Comparison of ENCODE assay signal across 8 mouse cellular contexts in genomic region chr8:89271381-89272355, GRCm38 (mm10).
DNase-seq lines count a peak whose midpoint lies in the region; ATAC-seq and TF ChIP-seq lines count a peak whose summit lies in the region.

No protein-coding gene starts in this region.

- WGBS in heart, embryonic 10.5 days, result 12% methylated on average over 22 of the region's 22 CpGs
- WGBS in embryonic facial prominence, embryonic 13.5 days, result 9% methylated on average over 22 of the region's 22 CpGs
- 15% methylated on average over 22 of the region's 22 CpGs for WGBS in limb, embryonic 14.5 days
- 27% methylated on average over 22 of the region's 22 CpGs for WGBS in stomach, embryonic 15.5 days

- TF ChIP-seq POLR2A in limb, embryonic 14.5 days (IDR thresholded peaks at IDR 0.05; ENCODE audit: borderline replicate concordance, extremely low read depth, insufficient read depth, insufficient read length), result no peak

- peaks cover 38% of the 10 kb centered on the region for H3K27me3 ChIP-seq in heart, embryonic 10.5 days (ENCODE audit: insufficient read depth, poor library complexity, severe bottlenecking)
- peaks cover 45% of the 10 kb centered on the region for H3K27me3 ChIP-seq in embryonic facial prominence, embryonic 13.5 days
- H3K27me3 ChIP-seq in limb, embryonic 14.5 days (ENCODE audit: control insufficient read depth, insufficient read depth, low read length), result peaks cover 15% of the 10 kb centered on the region; the same call in 1 of the 2 replicates
- no peaks in the 10 kb centered on the region; the same call in 1 of the 2 replicates for H3K27me3 ChIP-seq in stomach, embryonic 15.5 days (replicated peaks)

- no peaks in the 10 kb centered on the region for H3K36me3 ChIP-seq in heart, embryonic 10.5 days
- no peaks in the 10 kb centered on the region for H3K36me3 ChIP-seq in ES-E14 (ENCODE audit: control insufficient read depth, insufficient read depth, low read length, poor library complexity, severe bottlenecking)
- no peaks in the 10 kb centered on the region for H3K36me3 ChIP-seq in embryonic facial prominence, embryonic 13.5 days
- no peaks in the 10 kb centered on the region for H3K36me3 ChIP-seq in limb, embryonic 14.5 days (ENCODE audit: control insufficient read depth, insufficient read depth, low read length)
- no peaks in the 10 kb centered on the region for H3K36me3 ChIP-seq in stomach, embryonic 15.5 days

- H3K9me3 ChIP-seq in heart, embryonic 10.5 days, result no peaks in the 10 kb centered on the region
- no peaks in the 10 kb centered on the region for H3K9me3 ChIP-seq in ES-E14 (ENCODE audit: control insufficient read depth, insufficient read depth, low read depth, low read length)
- no peaks in the 10 kb centered on the region for H3K9me3 ChIP-seq in embryonic facial prominence, embryonic 13.5 days
- no peaks in the 10 kb centered on the region for H3K9me3 ChIP-seq in limb, embryonic 14.5 days (ENCODE audit: control insufficient read depth, low read length)
- H3K9me3 ChIP-seq in stomach, embryonic 15.5 days, result no peaks in the 10 kb centered on the region

- H3K4me2 ChIP-seq in embryonic facial prominence, embryonic 13.5 days, result peak overlapping the region; percentile 69
- H3K4me2 ChIP-seq in limb, embryonic 14.5 days (replicated peaks; ENCODE audit: low read depth, low read length, severe bottlenecking), result peak overlapping the region; percentile 71
- peak overlapping the region; percentile 69 for H3K4me2 ChIP-seq in stomach, embryonic 15.5 days

- no peak overlapping the region for H3K9ac ChIP-seq in ES-E14 (ENCODE audit: insufficient read depth, low read depth, low read length, poor library complexity, severe bottlenecking)
- peak overlapping the region; percentile 53; the same call in 1 of the 2 replicates for H3K9ac ChIP-seq in embryonic facial prominence, embryonic 13.5 days
- peak overlapping the region; percentile 51; the same call in 1 of the 2 replicates for H3K9ac ChIP-seq in limb, embryonic 14.5 days (ENCODE audit: low read depth, low read length, severe bottlenecking)
- no peak overlapping the region for H3K9ac ChIP-seq in stomach, embryonic 15.5 days

- in situ Hi-C loops in ES-E14 (cut with MboI; ENCODE audit: low sequenced_read_pairs in 2 of 2, unreplicated experiment in 2 of 2), result no loop called here

- no peak for ATAC-seq in embryonic facial prominence, embryonic 13.5 days (ENCODE audit: insufficient number of reproducible peaks, insufficient read depth, low FRiP score, low TSS enrichment, low read depth)
- ATAC-seq in limb, embryonic 14.5 days (ENCODE audit: low FRiP score, low read depth), result no peak
- ATAC-seq in stomach, embryonic 15.5 days (ENCODE audit: insufficient read depth, low FRiP score, low read depth), result no peak

- H3K4me1 ChIP-seq in heart, embryonic 10.5 days, result peaks cover 6% of the 10 kb centered on the region; the same call in 1 of the 2 replicates
- H3K4me1 ChIP-seq in ES-E14 (ENCODE audit: control insufficient read depth in 2 of 2, insufficient read depth in 2 of 2, low read length in 2 of 2, poor library complexity in 1 of 2), result peaks cover 6 to 17% of the 10 kb centered on the region in 2 experiments
- H3K4me1 ChIP-seq in embryonic facial prominence, embryonic 13.5 days, result peaks cover 9% of the 10 kb centered on the region
- 0 out of 2 replicates have a peak, but pooled peaks cover 7% of the 10 kb centered on the region for H3K4me1 ChIP-seq in limb, embryonic 14.5 days (ENCODE audit: control insufficient read depth, insufficient read depth, low read length)
- no peaks in the 10 kb centered on the region for H3K4me1 ChIP-seq in stomach, embryonic 15.5 days

- DNase-seq in heart, embryonic 10.5 days (ENCODE audit: low spot score), result no peak
- DNase-seq in heart, adult 18-20 months, result no peak
- DNase-seq in ES-E14 (ENCODE audit: low read depth, low spot score), result peak; percentile 78
- no peak for DNase-seq in limb, embryonic 14.5 days (ENCODE audit: low spot score)
- no peak for DNase-seq in frontal cortex, postnatal 25 days (ENCODE audit: low spot score in 2 of 2)
- DNase-seq in Muller cell, postnatal 12 days (ENCODE audit: inconsistent ontology term), result no peak

- H3K27ac ChIP-seq in heart, embryonic 10.5 days, result 0 out of 2 replicates have a peak overlapping the region, but pooled peaks have one; percentile 47
- peak overlapping the region; percentile 44 for H3K27ac ChIP-seq in ES-E14 (ENCODE audit: insufficient read depth, low read depth, low read length, poor library complexity, severe bottlenecking)
- no peak overlapping the region for H3K27ac ChIP-seq in embryonic facial prominence, embryonic 13.5 days
- H3K27ac ChIP-seq in limb, embryonic 14.5 days (replicated peaks; ENCODE audit: low read depth, low read length), result no peak overlapping the region
- no peak overlapping the region for H3K27ac ChIP-seq in stomach, embryonic 15.5 days

- peak overlapping the region; percentile 61 for H3K4me3 ChIP-seq in heart, embryonic 10.5 days
- peak overlapping the region; percentile 33 to 43; a peak in 3 of 4 replicates for H3K4me3 ChIP-seq in ES-E14 (ENCODE audit: insufficient read depth in 1 of 2, low read depth in 1 of 2, low read length in 2 of 2, poor library complexity in 1 of 2, severe bottlenecking in 1 of 2)
- peak overlapping the region; percentile 42 for H3K4me3 ChIP-seq in embryonic facial prominence, embryonic 13.5 days
- peak overlapping the region; percentile 33 for H3K4me3 ChIP-seq in limb, embryonic 14.5 days (replicated peaks; ENCODE audit: low read length)
- H3K4me3 ChIP-seq in stomach, embryonic 15.5 days (replicated peaks), result peak overlapping the region; percentile 38

TF ChIP-seq in ES-E14, 5 proteins besides CTCF, POLR2A, EP300 and RAD21:
- TF ChIP-seq MAFK (IDR thresholded peaks at IDR 0.05; ENCODE audit: insufficient read depth, low read depth, low read length) (no peak), ZNF384 (IDR thresholded peaks at IDR 0.05; ENCODE audit: low read depth, low read length) (no peak), HCFC1 (IDR thresholded peaks at IDR 0.05; ENCODE audit: borderline replicate concordance, insufficient read depth, low read length) (no peak), CHD2 (IDR thresholded peaks at IDR 0.05; ENCODE audit: low read depth, low read length) (peak; percentile 40; the same call in 1 of the 2 replicates), ZC3H11A (IDR thresholded peaks at IDR 0.05; ENCODE audit: borderline replicate concordance, low read depth, low read length) (no peak)

Comparison
In these comparisons a context has a peak if more than half of its experiments do, and no peak if none do; other contexts are left out.
1. H3K27ac ChIP-seq: peak in heart, embryonic 10.5 days (single experiment) and ES-E14 (single experiment); none in embryonic facial prominence, embryonic 13.5 days (single experiment), limb, embryonic 14.5 days (single experiment) and stomach, embryonic 15.5 days (single experiment).
2. H3K9ac ChIP-seq: peak in embryonic facial prominence, embryonic 13.5 days (single experiment) and limb, embryonic 14.5 days (single experiment); none in ES-E14 (single experiment) and stomach, embryonic 15.5 days (single experiment).
3. Peak in every context shown above with its lines, with median percentiles within 50 percentile points of each other: H3K4me3 ChIP-seq and H3K4me2 ChIP-seq.